Mouse (Mus musculus): ENCODE results near the gene Epb41. TPM values are rescaled to one million over a fixed set of nuclear protein-coding genes. Genes with fewer than 3 reads are reported as not detected.

Gene Epb41
- total RNA-seq, 2 experiments from 2014 or later = 28.9 to 31.9 TPM

DNA sequence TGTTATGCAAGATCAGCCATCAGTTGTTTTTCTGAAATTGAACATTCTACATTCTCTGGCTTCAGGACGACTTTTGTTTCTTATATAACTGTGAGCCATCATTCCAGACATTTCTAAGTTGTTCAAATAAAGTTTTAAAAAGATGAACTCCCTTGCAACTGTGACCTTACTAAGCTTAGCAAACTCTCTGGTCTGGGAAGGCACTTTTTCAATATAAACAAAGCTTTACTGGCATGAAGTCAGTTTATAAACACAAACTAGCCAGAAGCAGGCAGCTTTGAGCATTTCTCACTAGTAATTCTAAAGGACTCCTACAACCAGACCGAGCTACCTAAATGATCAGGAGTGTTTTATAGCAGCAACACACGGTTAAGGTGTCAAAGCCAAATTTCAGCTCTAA is 118.0 kb downstream of the Epb41 start:
- intact Hi-C loops (cut with DNase I) = no loop called here

DNA sequence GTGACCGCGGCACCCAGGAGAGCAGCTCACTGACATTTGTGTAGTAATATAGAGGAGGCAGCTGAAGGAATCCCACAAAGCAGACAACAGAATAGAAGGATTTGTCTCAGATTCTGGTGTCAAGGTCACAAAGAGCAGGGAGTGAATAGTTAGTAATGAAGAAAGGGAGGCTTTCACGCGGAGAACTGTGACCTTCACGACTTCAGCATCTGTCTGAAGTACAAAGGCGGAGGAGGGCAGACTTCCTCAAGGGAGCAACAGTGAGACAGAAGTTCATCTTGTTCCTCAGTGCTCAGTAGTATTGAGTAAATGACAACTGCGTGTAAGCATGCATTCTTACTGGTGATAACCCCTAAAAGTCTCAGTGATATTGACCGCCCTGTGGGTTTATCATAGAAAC is 124.5 kb downstream of the Epb41 start:
- DNase-seq (ENCODE audit: extremely low spot score in 1 of 2, low spot score in 2 of 2) = no peak
- intact Hi-C loops (cut with DNase I) = no loop called here

More for the DNA sequence above, 118.0 kb downstream of the Epb41 start:
- DNase-seq (ENCODE audit: extremely low spot score in 1 of 2, low spot score in 2 of 2) = no peak

DNA sequence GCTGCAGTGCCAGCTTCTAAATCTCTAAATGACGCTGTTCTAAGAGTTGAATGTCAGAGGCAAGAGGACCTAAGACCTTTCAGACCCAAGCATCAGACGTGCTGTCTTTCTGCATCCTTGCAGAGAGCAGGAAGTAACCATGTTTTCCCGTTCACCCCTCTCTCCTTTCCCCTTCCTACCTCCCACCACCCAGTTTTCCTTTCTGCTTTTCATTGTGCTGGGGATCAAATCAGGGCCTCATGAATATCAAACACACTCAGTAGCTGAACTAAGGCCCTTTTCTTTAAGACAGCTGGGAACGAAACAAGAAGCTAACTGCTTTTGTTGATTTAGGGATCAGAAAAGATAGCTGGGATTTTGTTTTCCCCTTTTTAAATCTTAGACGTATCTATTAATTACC is 125.2 kb downstream of the Epb41 start:
- no peak for DNase-seq (ENCODE audit: extremely low spot score in 1 of 2, low spot score in 2 of 2)
- intact Hi-C loops (cut with DNase I) = no loop called here

DNA sequence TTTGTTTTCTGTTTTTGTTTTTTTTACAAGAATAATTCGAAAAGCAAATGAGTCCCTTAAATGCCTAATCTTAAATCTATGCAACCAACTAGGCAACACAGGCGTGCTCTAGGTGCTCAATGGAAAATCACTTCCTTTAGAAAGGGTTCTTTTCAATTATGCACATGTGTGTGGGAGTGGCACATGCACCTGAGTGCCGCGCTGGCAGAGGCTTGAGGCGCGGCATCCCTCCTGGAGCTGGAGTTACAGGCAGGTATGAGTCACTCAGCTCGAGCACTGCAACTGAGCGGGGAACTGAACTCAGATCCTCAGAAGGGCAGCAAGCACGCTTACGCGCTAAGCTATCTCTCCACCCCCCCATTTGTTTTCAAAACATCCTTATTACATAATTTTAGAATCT is 127.3 kb downstream of the Epb41 start:
- no peak for DNase-seq (ENCODE audit: extremely low spot score in 1 of 2, low spot score in 2 of 2)
- intact Hi-C loops (cut with DNase I) = no loop called here

DNA sequence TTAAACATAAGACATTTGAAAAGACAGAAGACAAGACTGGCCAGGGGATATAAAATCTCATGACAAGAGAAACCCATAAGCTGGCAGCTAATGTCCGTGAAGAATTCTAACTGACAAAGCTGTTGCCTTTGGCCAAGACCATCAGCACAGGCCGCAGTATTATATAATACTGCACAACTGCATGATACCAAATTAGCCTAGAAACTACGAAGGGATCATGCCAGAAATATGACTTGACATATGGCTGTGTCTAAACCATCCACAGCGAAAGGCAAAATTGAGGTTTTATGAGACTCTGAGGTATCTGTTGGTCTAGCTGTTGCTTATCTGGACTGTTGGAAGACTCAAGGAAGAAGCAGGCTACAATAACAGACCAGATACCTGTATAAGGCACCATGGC is 134.3 kb downstream of the Epb41 start:
- DNase-seq (ENCODE audit: extremely low spot score in 1 of 2, low spot score in 2 of 2) = no peak
- intact Hi-C loops (cut with DNase I) = no loop called here

DNA sequence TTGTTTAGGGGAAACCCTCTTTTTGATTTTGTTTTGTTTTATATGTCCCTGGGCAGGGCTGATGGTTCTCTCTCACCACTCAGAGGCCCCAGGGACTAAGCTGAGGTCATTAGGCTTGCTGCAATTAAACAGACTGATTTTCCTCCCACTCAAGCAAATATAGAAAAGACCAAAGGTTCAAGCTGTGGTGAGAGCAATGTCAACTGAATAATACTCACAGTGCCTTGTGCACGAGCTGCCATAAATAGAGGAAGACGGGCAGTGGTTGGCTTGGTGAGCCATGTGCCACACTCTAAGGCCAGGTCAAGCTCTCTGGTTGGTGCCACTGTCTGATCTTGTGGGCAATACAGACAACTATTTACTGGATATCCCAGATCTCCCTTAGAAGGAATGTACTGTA is 135.7 kb downstream of the Epb41 start:
- no peak for DNase-seq (ENCODE audit: extremely low spot score in 1 of 2, low spot score in 2 of 2)
- intact Hi-C loops (cut with DNase I) = no loop called here

DNA sequence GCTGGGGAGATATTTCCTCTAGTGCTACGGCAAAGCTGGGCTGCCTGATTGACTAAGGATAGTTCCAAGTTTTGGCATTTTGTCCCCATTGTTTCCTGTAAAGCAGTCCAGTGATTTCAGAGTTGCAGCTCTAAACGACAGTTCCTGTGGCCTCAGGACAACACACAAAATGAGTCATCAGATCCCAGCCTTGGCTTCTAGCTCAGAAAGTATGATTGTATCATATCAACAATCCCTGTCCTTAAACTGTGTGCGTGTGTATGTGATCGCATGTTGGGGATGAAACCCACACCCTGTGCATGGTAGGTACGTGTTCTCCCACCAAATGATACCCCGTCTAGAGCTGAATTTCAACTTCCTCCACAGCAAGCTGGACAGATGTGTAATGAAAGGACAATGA is 146.0 kb downstream of the Epb41 start:
- intact Hi-C loops (cut with DNase I) = no loop called here

DNA sequence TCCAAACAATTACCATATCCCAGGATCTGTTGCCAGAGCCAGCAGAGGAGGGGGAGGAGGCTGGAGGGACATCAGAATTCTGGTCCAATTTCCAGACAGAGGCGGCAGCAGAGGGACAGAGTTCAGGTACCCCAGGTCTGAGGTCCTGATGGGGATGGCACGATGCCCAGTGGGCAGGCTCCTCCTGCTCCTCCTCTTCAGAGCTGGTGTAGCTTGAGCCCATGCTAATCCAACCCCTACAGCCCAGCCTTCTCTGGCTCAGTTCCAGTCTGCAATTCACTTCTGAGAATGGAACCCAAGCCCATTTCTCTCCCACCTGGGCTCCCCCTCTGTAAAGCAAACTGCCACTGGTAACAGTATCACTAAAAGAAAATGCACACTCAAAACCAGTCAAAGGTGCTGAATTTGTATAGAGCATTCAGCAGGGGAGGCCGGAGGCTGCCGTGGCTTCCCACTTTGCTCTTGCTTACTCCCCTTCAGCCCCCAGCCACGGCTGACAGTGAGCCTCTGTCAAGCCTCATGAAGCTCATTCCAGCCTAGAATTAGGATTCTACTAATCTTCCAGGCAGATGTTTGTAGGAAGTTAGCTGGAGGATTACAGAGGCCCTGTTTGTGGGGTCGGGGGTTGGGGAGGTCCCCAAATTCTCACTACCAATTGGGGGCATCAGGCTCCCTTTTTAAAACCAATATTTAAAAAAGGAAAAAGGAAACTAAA is 150.9 kb downstream of the Epb41 start:
- intact Hi-C loops (cut with DNase I) = no loop called here
- DNase-seq (ENCODE audit: extremely low spot score in 1 of 2, low spot score in 2 of 2) = peak in 1 of 2 experiments; percentile 68

More for the DNA sequence above, 146.0 kb downstream of the Epb41 start:
- DNase-seq (ENCODE audit: extremely low spot score in 1 of 2, low spot score in 2 of 2) = no peak

DNA sequence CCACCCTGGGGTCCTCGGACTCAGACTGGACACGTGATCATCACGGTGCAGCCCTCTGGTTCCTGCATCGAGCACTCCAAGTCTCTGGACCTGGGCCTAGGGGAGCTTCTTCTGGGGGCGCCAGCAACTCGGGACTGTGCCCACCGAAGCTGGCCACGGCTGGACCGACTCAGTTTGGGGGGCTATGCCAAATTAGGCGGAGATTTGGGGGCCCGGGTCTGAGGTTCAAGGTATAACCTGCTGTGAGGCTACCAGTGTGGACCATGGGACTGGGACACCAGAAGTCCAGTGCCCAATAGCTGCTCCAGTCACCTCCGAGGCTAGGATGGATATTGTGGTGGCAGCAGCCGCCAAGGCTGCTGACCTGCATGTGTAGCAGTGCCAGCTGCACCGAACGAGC is 152.7 kb downstream of the Epb41 start:
- intact Hi-C loops (cut with DNase I) = no loop called here
- no peak for DNase-seq (ENCODE audit: extremely low spot score in 1 of 2, low spot score in 2 of 2)

DNA sequence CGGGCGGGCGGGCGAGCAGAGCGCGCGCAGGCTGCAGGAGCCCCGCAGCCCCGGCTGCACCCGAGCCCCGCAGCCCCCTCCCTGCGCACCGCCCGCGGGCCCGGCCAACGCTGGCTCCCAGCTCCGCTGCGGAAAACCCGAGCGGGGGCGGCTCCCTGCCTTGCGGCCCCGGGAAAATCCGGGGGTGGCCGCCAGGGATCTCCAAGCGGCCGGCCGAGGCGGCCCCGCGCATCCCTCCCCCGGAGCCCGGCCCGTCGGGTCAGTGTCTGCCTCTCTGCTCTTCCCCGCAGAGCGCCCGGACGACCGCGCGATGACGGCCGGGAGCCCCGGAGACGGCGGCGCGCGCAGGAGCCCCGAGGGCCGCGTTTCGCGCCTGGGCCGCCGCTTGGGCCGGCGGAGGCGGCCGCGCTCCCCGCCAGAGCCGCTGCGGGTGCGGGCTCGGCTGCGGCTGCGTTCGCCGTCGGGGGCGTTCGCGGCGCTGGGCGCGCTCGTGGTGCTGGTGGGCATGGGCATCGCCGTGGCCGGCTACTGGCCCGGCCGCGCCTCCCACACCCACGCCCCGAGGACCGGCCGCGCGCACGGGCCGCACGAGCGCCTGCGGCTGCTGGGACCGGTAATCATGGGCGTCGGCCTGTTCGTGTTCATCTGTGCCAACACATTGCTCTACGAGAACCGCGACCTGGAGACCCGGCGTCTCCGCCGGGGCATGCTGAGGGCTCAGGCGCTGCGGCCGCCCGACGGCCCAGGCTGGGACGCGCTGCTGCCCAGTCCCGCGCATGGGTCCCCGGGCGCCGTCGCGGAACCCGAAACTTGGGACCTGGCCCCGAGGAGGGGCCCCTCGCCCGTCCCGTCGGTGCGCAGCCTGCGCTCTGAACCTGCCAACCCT is 153.4 kb downstream of the Epb41 start, which contains the start of gene Tmem200b:
TSS of gene Tmem200b (plus strand) at position 311 of the 886 bp plus-strand sequence.
- intact Hi-C loops (cut with DNase I) = no loop called here
- peak in 1 of 2 experiments; percentile 70 for DNase-seq (ENCODE audit: extremely low spot score in 1 of 2, low spot score in 2 of 2)

DNA sequence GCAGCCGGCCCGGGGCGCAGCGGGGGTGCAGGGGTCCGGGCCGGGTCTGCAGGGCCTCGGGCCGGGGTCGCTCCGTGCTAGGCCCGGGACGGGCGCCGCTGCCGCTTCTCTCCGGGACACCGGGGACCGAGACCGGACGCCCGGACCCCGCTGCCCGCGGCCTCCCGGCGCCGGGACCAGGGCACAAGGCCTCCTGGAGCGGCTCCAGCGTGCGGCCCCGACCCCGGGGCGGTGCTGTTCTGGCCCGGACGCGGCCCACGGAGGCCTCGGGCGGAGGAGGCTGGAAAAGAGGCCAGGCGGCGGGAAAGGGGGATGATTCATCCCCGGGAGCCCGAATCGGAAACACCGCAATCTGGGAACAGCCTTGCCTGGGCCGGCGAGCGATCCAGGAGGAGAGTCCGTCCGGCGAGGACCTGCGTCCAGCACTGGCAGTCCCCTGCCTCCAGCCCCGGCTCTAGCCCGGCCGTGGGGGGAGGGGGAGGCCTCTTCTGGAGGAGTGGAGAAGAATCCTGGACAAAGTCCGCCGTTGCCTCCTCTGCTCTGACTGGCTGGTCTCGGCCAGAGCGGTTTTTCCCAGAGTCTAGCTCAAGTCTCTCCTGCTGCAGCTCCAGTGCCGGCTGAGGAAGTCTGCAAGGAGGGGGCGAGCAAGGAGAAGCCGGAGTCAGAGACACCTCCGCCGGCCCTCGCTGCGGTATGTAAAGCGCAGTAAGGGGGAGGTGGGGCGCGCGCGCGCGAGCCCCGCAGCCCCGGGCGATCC is 154.3 kb downstream of the Epb41 start:
- DNase-seq (ENCODE audit: extremely low spot score in 1 of 2, low spot score in 2 of 2) = peak in 1 of 2 experiments; percentile 82
- intact Hi-C loops (cut with DNase I) = no loop called here

DNA sequence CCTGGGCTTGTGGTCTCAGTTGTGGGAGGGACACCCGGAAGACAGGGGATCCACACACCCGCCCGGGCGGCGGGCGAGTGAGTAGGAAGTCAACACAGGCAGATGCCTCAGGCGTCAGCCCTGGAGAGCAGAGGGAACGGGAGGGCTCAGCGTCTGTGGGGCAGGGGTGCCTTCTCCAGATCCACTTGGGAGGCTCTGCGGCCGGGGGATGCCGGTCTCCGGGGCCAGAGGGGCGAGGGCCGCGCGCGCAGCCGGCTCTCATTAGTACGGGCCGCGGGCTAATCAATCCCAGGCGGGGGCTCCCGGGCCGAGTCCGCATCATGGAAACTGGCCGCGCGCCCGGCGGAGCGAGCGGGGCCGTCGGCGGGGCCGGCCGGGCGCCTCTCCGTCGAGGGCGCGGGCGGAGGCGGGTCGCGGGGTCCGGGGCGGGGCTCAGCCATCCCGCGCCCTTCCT is 155.0 kb downstream of the Epb41 start:
- DNase-seq (ENCODE audit: extremely low spot score in 1 of 2, low spot score in 2 of 2) = peak in 1 of 2 experiments; percentile 74
- intact Hi-C loops (cut with DNase I) = no loop called here

DNA sequence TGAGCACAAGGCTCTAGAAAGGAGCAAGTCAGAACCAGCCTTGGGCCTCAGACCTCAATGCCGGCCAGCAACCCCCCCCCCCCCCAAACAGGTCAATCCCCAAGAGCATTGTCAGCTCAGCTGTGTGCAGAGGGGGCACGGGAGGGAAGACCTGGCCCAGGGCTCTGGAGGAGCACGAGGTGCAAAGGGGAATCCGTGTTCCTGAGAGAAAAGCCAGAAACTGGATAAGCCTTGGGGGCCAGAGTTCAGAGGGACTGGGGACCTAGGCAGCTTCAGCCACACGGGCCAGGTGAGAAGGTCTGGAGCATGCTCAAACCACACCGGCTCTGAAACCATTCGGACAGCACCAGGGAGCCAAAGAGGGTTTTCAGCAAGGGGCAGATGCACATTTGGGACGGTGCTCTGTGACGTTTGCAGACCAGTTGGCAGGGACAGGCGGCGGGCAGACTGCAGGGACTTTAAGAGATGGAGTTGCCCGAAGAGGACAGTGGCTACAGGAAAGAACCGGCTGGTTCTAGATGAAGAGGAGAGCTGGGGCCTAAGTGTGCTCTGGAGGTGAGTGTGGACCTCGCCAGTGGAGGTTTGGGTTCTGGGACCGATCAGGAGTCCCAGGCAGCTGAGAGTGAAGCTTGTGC is 155.5 kb downstream of the Epb41 start:
- DNase-seq (ENCODE audit: extremely low spot score in 1 of 2, low spot score in 2 of 2) = no peak
- intact Hi-C loops (cut with DNase I) = loop anchor here (5.0 kb wide), 2 partner anchors 53 to 158 kb away; partner anchors contain the start of gene Epb41

DNA sequence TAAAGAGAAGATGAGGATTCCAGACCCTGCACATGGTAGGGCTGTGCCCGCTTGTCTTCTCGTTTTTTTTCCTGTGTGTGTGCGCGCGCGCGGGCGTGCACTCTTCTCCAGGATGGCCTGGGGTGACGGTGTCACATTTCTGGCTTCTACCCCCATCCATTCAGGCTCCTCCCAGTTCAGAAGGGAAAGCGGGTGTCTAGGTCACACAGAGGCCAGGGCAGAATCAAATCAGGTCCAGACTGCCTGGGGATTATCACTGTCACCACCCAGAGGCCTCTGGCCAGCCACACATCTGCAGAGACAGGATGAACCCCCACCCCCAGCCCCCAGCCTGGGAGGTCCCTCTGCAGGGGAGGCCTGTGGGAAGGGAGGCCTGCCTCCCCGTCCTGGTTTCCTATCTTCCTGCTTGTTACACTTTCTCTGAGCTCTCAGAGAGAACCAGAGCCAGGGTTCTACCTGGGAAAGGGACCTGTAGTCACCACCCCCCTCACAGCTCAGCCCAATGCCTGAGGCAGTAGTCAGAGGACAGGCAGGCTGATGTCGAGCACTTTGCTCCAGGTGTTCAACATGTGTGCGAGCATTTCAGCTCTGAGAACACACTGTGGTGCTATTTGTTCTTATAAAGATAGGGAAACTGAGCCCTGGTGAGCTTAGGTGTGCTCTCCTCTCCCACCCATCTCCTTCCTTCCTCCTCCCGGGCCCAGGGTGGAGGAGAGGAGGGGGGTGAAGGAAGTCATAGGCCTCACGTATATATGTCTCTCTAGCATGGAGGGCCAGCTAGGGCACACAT is 156.2 kb downstream of the Epb41 start:
- intact Hi-C loops (cut with DNase I) = loop anchor here (5.0 kb wide), 2 partner anchors 53 to 158 kb away; partner anchors contain the start of gene Epb41

DNA sequence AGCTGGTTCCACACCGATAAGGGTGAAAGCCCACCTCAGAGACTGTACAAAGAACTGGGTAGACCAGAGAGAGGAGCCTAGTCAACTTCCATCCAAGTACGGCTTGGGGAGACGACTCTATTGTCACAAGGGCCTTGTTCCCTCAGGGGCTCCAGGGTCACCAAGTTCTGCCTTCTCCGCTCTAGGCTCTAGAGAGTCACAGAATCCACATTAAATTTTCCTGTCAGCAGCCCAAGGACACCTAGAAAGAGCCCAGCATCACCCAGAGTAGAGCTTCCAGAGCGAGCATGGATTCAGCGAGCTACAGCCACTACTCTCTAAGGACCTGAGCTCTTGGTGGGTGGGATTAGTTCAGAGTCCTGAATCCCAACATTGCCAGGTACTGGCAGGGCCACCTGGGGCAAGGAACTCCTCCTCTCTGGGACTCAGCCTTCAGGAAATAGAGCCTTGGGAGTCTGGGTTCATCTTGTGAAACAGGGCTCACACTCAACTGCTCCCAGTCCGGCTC is 157.0 kb downstream of the Epb41 start:
- no peak for DNase-seq (ENCODE audit: extremely low spot score in 1 of 2, low spot score in 2 of 2)
- intact Hi-C loops (cut with DNase I) = loop anchor here (5.0 kb wide), 2 partner anchors 54 to 159 kb away; partner anchors contain the start of gene Epb41

More for the DNA sequence above, 156.2 kb downstream of the Epb41 start:
- no peak for DNase-seq (ENCODE audit: extremely low spot score in 1 of 2, low spot score in 2 of 2)

DNA sequence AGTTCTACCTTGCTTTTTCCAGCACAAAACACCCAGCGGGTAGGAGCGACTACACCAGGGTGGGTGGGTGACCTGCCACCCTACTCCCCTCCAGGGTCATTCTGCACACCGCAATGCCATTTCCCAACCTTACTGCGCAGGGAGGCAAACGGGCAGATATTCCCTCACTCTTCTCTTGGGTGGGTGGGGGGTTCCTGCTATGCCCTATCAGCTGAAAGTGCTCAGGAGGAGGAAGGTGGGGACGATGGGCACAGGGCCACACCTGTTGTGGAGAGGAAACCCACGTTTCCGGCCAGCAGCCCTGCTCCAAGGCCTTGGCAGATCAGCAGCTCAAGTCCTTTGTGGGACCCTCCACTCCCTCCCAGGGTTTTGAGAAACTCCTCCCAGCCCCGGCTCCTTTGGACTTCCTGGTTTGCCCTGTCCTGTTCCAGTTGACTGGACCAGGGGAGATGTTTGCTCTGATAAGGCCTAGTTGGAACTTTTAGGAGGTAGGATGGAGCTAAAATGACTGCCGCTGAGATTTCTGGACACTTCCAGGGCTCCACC is 158.0 kb downstream of the Epb41 start:
- intact Hi-C loops (cut with DNase I) = loop anchor here (5.0 kb wide), 2 partner anchors 55 to 160 kb away; partner anchors contain the start of gene Epb41
- no peak for DNase-seq (ENCODE audit: extremely low spot score in 1 of 2, low spot score in 2 of 2)

DNA sequence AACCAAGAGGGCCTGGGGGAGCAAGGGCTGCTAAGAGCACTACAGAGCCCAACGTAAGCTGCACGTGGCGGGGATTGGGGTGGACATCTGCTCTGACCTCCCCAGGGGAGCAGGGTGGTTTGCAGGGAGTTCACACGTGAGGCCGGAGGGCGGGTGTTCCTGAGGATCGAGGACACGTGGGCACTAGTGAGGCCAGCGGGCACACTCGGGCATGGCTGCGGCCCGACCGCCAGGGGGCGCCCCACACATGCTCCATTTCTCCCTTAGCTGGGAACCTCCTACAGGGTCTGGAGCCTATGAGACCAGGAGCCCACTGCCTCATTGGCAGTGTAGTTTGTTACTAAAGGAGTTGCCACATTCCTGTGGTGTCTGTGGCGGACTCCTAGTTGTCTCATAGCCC is 158.7 kb downstream of the Epb41 start:
- DNase-seq (ENCODE audit: extremely low spot score in 1 of 2, low spot score in 2 of 2) = peak; percentile 42 to 87
- intact Hi-C loops (cut with DNase I) = loop anchor here (5.0 kb wide), 2 partner anchors 56 to 161 kb away; partner anchors contain the start of gene Epb41

Measured in left cerebral cortex, postnatal 10 days (tissue).